Mouse (Mus musculus): Measurements from ENCODE around the gene St5. TPM values are rescaled to one million over a fixed set of nuclear protein-coding genes. Genes with fewer than 3 reads are reported as not detected.

The St5 gene
- polyA plus RNA-seq, 1 experiment from 2014 or later = 66.9 TPM

GRCm38 (mm10) chr7:109686585-109687128 lies 16.7 kb downstream of the St5 start:
- no peak overlapping the region for H3K4me2 ChIP-seq (ENCODE audit: low read depth, low read length)
- no peak overlapping the region for H3K9ac ChIP-seq (ENCODE audit: low read depth, low read length)

GRCm38 (mm10) chr7:109680879-109681278 lies 22.5 kb downstream of the St5 start:
- Histone ChIP-seq H3K4me3 (ENCODE audit: low read length) (no peak overlapping the region), H3K4me2 (ENCODE audit: low read depth, low read length) (no peak overlapping the region), H3K36me3 (ENCODE audit: control insufficient read depth, insufficient read depth, low read length) (no peaks in the 10 kb centered on the region), H3K9ac (ENCODE audit: low read depth, low read length) (no peak overlapping the region), H3K4me1 (ENCODE audit: control insufficient read depth, insufficient read depth, low read length) (no peaks in the 10 kb centered on the region; the same call in 1 of the 2 replicates), H3K9me3 (ENCODE audit: control insufficient read depth, low read length) (no peaks in the 10 kb centered on the region), H3K27ac (ENCODE audit: low read length) (no peak overlapping the region), H3K27me3 (replicated peaks; ENCODE audit: control insufficient read depth, insufficient read depth, low read length) (no peaks in the 10 kb centered on the region)
- 95% methylated on average over 1 of the region's 1 CpGs for WGBS
- ATAC-seq = no peak

More at GRCm38 (mm10) chr7:109686585-109687128, 16.7 kb downstream of the St5 start:
- Histone ChIP-seq H3K36me3 (ENCODE audit: control insufficient read depth, insufficient read depth, low read length) (no peaks in the 10 kb centered on the region), H3K9me3 (ENCODE audit: control insufficient read depth, low read length) (no peaks in the 10 kb centered on the region), H3K27me3 (replicated peaks; ENCODE audit: control insufficient read depth, insufficient read depth, low read length) (no peaks in the 10 kb centered on the region), H3K4me1 (ENCODE audit: control insufficient read depth, insufficient read depth, low read length) (peaks cover 5% of the 10 kb centered on the region; the same call in 1 of the 2 replicates), H3K27ac (ENCODE audit: low read length) (no peak overlapping the region), H3K4me3 (ENCODE audit: low read length) (no peak overlapping the region)
- ATAC-seq = no peak
- 49% methylated on average over 9 of the region's 9 CpGs for WGBS

- Histone ChIP-seq H3K4me1 (ENCODE audit: control insufficient read depth, insufficient read depth, low read length) (no peaks in the 10 kb centered on the region; the same call in 1 of the 2 replicates), H3K27ac (ENCODE audit: low read length) (no peak overlapping the region), H3K36me3 (ENCODE audit: control insufficient read depth, insufficient read depth, low read length) (no peaks in the 10 kb centered on the region), H3K27me3 (replicated peaks; ENCODE audit: control insufficient read depth, insufficient read depth, low read length) (no peaks in the 10 kb centered on the region), H3K4me3 (ENCODE audit: low read length) (no peak overlapping the region), H3K9me3 (ENCODE audit: control insufficient read depth, low read length) (no peaks in the 10 kb centered on the region), H3K9ac (ENCODE audit: low read depth, low read length) (no peak overlapping the region), H3K4me2 (ENCODE audit: low read depth, low read length) (no peak overlapping the region)
- 91% methylated on average over 2 of the region's 2 CpGs for WGBS
- ATAC-seq = no peak
Observed at GRCm38 (mm10) chr7:109680284-109680683, 23.1 kb downstream of the St5 start.

- Histone ChIP-seq H3K9ac (ENCODE audit: low read depth, low read length) (no peak overlapping the region), H3K27me3 (replicated peaks; ENCODE audit: control insufficient read depth, insufficient read depth, low read length) (no peaks in the 10 kb centered on the region), H3K27ac (ENCODE audit: low read length) (peak overlapping the region; percentile 49), H3K9me3 (ENCODE audit: control insufficient read depth, low read length) (no peaks in the 10 kb centered on the region), H3K4me2 (ENCODE audit: low read depth, low read length) (no peak overlapping the region), H3K36me3 (ENCODE audit: control insufficient read depth, insufficient read depth, low read length) (no peaks in the 10 kb centered on the region), H3K4me1 (ENCODE audit: control insufficient read depth, insufficient read depth, low read length) (peaks cover 3% of the 10 kb centered on the region), H3K4me3 (ENCODE audit: low read length) (no peak overlapping the region)
- ATAC-seq = no peak
- WGBS = 44% methylated on average over 4 of the region's 4 CpGs
Observed at GRCm38 (mm10) chr7:109674944-109675628, 28.3 kb downstream of the St5 start.

- WGBS = under 1% methylated on average over 36 of the region's 44 CpGs
- Histone ChIP-seq H3K9me3 (ENCODE audit: control insufficient read depth, low read length) (no peaks in the 10 kb centered on the region), H3K4me2 (ENCODE audit: low read depth, low read length) (peak overlapping the region; percentile 86), H3K4me3 (ENCODE audit: low read length) (peak overlapping the region; percentile 82), H3K4me1 (ENCODE audit: control insufficient read depth, insufficient read depth, low read length) (peaks cover 3% of the 10 kb centered on the region), H3K27ac (ENCODE audit: low read length) (peak overlapping the region; percentile 98), H3K9ac (ENCODE audit: low read depth, low read length) (peak overlapping the region; percentile 92), H3K27me3 (replicated peaks; ENCODE audit: control insufficient read depth, insufficient read depth, low read length) (no peaks in the 10 kb centered on the region), H3K36me3 (ENCODE audit: control insufficient read depth, insufficient read depth, low read length) (no peaks in the 10 kb centered on the region)
- peak; percentile 97 for ATAC-seq
Observed at GRCm38 (mm10) chr7:109671581-109672471, 31.6 kb downstream of the St5 start.

GRCm38 (mm10) chr7:109669426-109670170 lies 33.8 kb downstream of the St5 start:
- ATAC-seq = no peak
- Histone ChIP-seq H3K4me2 (ENCODE audit: low read depth, low read length) (peak overlapping the region; percentile 17; the same call in 1 of the 2 replicates), H3K9me3 (ENCODE audit: control insufficient read depth, low read length) (no peaks in the 10 kb centered on the region), H3K4me1 (ENCODE audit: control insufficient read depth, insufficient read depth, low read length) (peaks cover 3% of the 10 kb centered on the region), H3K4me3 (ENCODE audit: low read length) (peak overlapping the region; percentile 21), H3K27ac (ENCODE audit: low read length) (no peak overlapping the region), H3K27me3 (replicated peaks; ENCODE audit: control insufficient read depth, insufficient read depth, low read length) (no peaks in the 10 kb centered on the region), H3K9ac (ENCODE audit: low read depth, low read length) (no peak overlapping the region), H3K36me3 (ENCODE audit: control insufficient read depth, insufficient read depth, low read length) (no peaks in the 10 kb centered on the region)
- WGBS = 74% methylated on average over 5 of the region's 5 CpGs

- Histone ChIP-seq H3K4me1 (ENCODE audit: control insufficient read depth, insufficient read depth, low read length) (peaks cover 3% of the 10 kb centered on the region; the same call in 1 of the 2 replicates), H3K27me3 (replicated peaks; ENCODE audit: control insufficient read depth, insufficient read depth, low read length) (no peaks in the 10 kb centered on the region), H3K4me3 (ENCODE audit: low read length) (no peak overlapping the region), H3K36me3 (ENCODE audit: control insufficient read depth, insufficient read depth, low read length) (no peaks in the 10 kb centered on the region), H3K9ac (ENCODE audit: low read depth, low read length) (no peak overlapping the region), H3K9me3 (ENCODE audit: control insufficient read depth, low read length) (no peaks in the 10 kb centered on the region), H3K4me2 (ENCODE audit: low read depth, low read length) (no peak overlapping the region), H3K27ac (ENCODE audit: low read length) (no peak overlapping the region)
- no peak for ATAC-seq
- WGBS = 78% methylated on average over 5 of the region's 5 CpGs
Observed at GRCm38 (mm10) chr7:109666664-109667063, 36.7 kb downstream of the St5 start.

- Histone ChIP-seq H3K4me2 (ENCODE audit: low read depth, low read length) (no peak overlapping the region), H3K4me3 (ENCODE audit: low read length) (no peak overlapping the region), H3K4me1 (ENCODE audit: control insufficient read depth, insufficient read depth, low read length) (peaks cover 8% of the 10 kb centered on the region; the same call in 1 of the 2 replicates), H3K27ac (ENCODE audit: low read length) (no peak overlapping the region), H3K27me3 (replicated peaks; ENCODE audit: control insufficient read depth, insufficient read depth, low read length) (no peaks in the 10 kb centered on the region), H3K36me3 (ENCODE audit: control insufficient read depth, insufficient read depth, low read length) (no peaks in the 10 kb centered on the region), H3K9ac (ENCODE audit: low read depth, low read length) (no peak overlapping the region), H3K9me3 (ENCODE audit: control insufficient read depth, low read length) (no peaks in the 10 kb centered on the region)
- ATAC-seq = no peak
- 77% methylated on average over 4 of the region's 4 CpGs for WGBS
Observed at GRCm38 (mm10) chr7:109662626-109663025, 40.8 kb downstream of the St5 start.
